Mouse (Mus musculus) megakaryocyte-erythroid progenitor cell, adult 5 weeks (primary cell): ENCODE data around the gene Sorcs1. TPM values are rescaled to one million over a fixed set of nuclear protein-coding genes. Genes with fewer than 3 reads are reported as not detected.

Experiments used
- polyA plus RNA-seq: library from polyadenylated mRNA; stranded (reverse); fragments of >175 nt; gene quantifications from 2 replicates; pipeline ENCODE4 v1.2.3, GENCODE M21; 2012

Gene Sorcs1
- 0.02 TPM in 1 of 2 replicates, not detected in the other for polyA plus RNA-seq

GRCm38 (mm10) chr19:50677903-50678896 is at the start of gene Sorcs1:
Sorcs1 (minus strand) TSS chr19:50678646.

